Mouse (Mus musculus): ENCODE data around the gene Esp31. TPM values are rescaled to one million over a fixed set of nuclear protein-coding genes. Genes with fewer than 3 reads are reported as not detected.

The Esp31 gene
- not detected in 2 replicates for polyA plus RNA-seq (2012; rRNA removed)

GRCm38 (mm10) chr17:38639147-38639546 lies at the start of gene Esp31:
Gene Esp31 (plus strand): TSS chr17:38639447.
- Histone ChIP-seq H3K27ac (ENCODE audit: insufficient read depth, low read depth, low read length) (no peak within 1 kb of the TSS), H3K4me3 (ENCODE audit: low read depth, low read length) (no peak within 1 kb of the TSS), H3K36me3 (ENCODE audit: control insufficient read depth, insufficient read depth, low read length) (no peaks in the 10 kb centered on the region), H3K27me3 (ENCODE audit: control insufficient read depth, insufficient read depth, low read length) (no peaks in the 10 kb centered on the region), H3K4me1 (ENCODE audit: control insufficient read depth, insufficient read depth, insufficient read length, low read length) (no peaks in the 10 kb centered on the region)
- TF ChIP-seq CTCF (IDR thresholded peaks at IDR 0.05; ENCODE audit: extremely low read depth, insufficient read length, insufficient replicate concordance, low read depth, low read length), result no peak
- 76% methylated on average over 2 of the region's 2 CpGs for WGBS

Other genes with a start within 250 kb of the Esp31 start
- not detected in 2 replicates for gene Esp36, start 219.3 kb upstream of the Esp31 start, polyA plus RNA-seq (2012; rRNA removed)
- gene Esp34, start 85.3 kb upstream of the Esp31 start, polyA plus RNA-seq (2012; rRNA removed), result not detected in 2 replicates